Mouse (Mus musculus): ENCODE measurements around the gene Asb6.

DNA sequence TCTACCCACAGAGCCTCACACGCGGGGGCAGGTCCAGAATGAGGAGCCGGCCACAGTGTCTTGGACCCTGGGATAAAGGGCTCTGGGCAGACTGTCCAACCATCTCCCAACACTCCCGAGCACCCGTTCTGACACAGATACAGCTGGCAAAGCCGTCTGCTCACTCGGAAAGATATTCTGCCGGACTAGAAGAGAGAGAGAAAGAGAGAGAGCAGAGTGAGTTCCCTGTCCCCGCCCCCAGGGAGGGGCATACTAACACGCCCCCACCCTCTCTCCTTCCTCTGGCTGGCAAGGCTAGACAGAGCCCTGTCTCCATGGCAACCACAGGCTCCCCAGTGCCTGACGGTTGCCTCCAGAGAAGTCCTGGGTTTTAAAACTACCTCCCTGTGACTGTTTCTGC, 33.8 kb downstream of the Asb6 start:
- TF ChIP-seq ZMIZ1 (IDR thresholded peaks at IDR 0.05; ENCODE audit: low read depth, low read length): 0 out of 2 replicates have a peak, but pooled peaks have one; percentile 50
- no peak for TF ChIP-seq CTCF (IDR thresholded peaks at IDR 0.05 in 2 of 3, conservative IDR thresholded peaks at IDR 0.05 in 1 of 3; ENCODE audit: control insufficient read depth in 1 of 3, insufficient read depth in 1 of 3, low read depth in 2 of 3, low read length in 3 of 3, poor library complexity in 1 of 3, severe bottlenecking in 1 of 3)
- no peak for TF ChIP-seq BHLHE40 (IDR thresholded peaks at IDR 0.05; ENCODE audit: borderline replicate concordance, low read depth, low read length)
- no peak for TF ChIP-seq HCFC1 (IDR thresholded peaks at IDR 0.05; ENCODE audit: low read depth, low read length)
- TF ChIP-seq POLR2A (IDR thresholded peaks at IDR 0.05; ENCODE audit: control insufficient read depth in 1 of 2, insufficient read depth in 1 of 2, low read depth in 1 of 2, low read length in 2 of 2, poor library complexity in 1 of 2): peak in 1 of 2 experiments; percentile 66; a peak in 2 of 4 replicates
- TF ChIP-seq EP300 (IDR thresholded peaks at IDR 0.05; ENCODE audit: low read depth in 1 of 2, low read length in 2 of 2): no peak
- TF ChIP-seq ZNF384 (IDR thresholded peaks at IDR 0.05; ENCODE audit: low read depth, low read length): no peak
- TF ChIP-seq TBP (IDR thresholded peaks at IDR 0.05; ENCODE audit: low read depth, low read length): 0 out of 2 replicates have a peak, but pooled peaks have one; percentile 45
- TF ChIP-seq JUND (IDR thresholded peaks at IDR 0.05; ENCODE audit: low read depth, low read length): peak; percentile 59; the same call in 1 of the 2 replicates
- no peak for TF ChIP-seq USF2 (IDR thresholded peaks at IDR 0.05; ENCODE audit: borderline replicate concordance in 1 of 2, insufficient read depth in 1 of 2, low read depth in 1 of 2, low read length in 2 of 2)
- no peak for TF ChIP-seq TAL1 (IDR thresholded peaks at IDR 0.05; ENCODE audit: low read length)
- TF ChIP-seq E2F4 (IDR thresholded peaks at IDR 0.05; ENCODE audit: borderline replicate concordance, low read depth, low read length): no peak
- TF ChIP-seq MAFK (IDR thresholded peaks at IDR 0.05; ENCODE audit: borderline replicate concordance, low read depth, low read length): no peak
- TF ChIP-seq SMC3 (IDR thresholded peaks at IDR 0.05; ENCODE audit: low read depth, low read length): no peak
